Mouse (Mus musculus) heart, embryonic 13.5 days (tissue): Measurements from ENCODE around the gene Pdzd8. TPM values are rescaled to one million over a fixed set of nuclear protein-coding genes. Genes with fewer than 3 reads are reported as not detected.

Experiments
- polyA plus RNA-seq: library from polyadenylated mRNA; unstranded; fragments of >200 nt; fragmentation: Nextera tagmentation; extraction: Ambion mirVana; gene quantifications from 2 replicates; pipeline ENCODE4 v1.2.1, GENCODE M21; 2015

Pdzd8 gene
- polyA plus RNA-seq, 1 experiment from 2014 or later = 7.0 TPM

Other genes with a start within 250 kb of the Pdzd8 start
- not detected in 2 replicates for gene Vax1, start 175.7 kb downstream of the Pdzd8 start, polyA plus RNA-seq
- not detected in 2 replicates for gene Kcnk18, start 126.6 kb downstream of the Pdzd8 start, polyA plus RNA-seq
- 9.8 and 10.4 TPM in 2 replicates for gene Slc18a2, start 84.9 kb downstream of the Pdzd8 start, polyA plus RNA-seq
- gene Rps12-ps3, start 23.5 kb downstream of the Pdzd8 start, polyA plus RNA-seq = 6.1 and 14.4 TPM in 2 replicates
- gene Emx2, start 112.6 kb upstream of the Pdzd8 start, polyA plus RNA-seq = not detected in 2 replicates